Mouse (Mus musculus) intestine, embryonic 14.5 days (tissue): ENCODE data around the gene Sdk2. TPM values are rescaled to one million over a fixed set of nuclear protein-coding genes. Genes with fewer than 3 reads are reported as not detected.

Experiments
- ATAC-seq: fragments of 200-750 bp; cut with Nextera tagmentation; replicated peaks from 2 replicates; pipeline ENCODE4 v1.8.0; 2017; ENCODE audit warnings: low read depth, moderate number of reproducible peaks, moderate TSS enrichment, moderate library complexity; ENCODE audit not compliant: low FRiP score, low TSS enrichment
- DNase-seq: peaks from one replicate; pipeline ENCODE4 v3.0.0-alpha.2; 2018; ENCODE audit warnings: low spot score
- H3K27ac ChIP-seq: fragments of 300-500 bp; sonication (generic); 2 replicates; pipeline ENCODE4 v1.5.1; 2014; ENCODE audit warnings: low read depth, mild to moderate bottlenecking, control low read depth
- H3K27me3 ChIP-seq: fragments of 300-500 bp; sonication (generic); replicated peaks from 2 replicates; pipeline ENCODE4 v1.6.1; 2014; ENCODE audit warnings: low read length, control low read depth; ENCODE audit not compliant: control insufficient read depth, insufficient read depth
- H3K36me3 ChIP-seq: fragments of 300-500 bp; sonication (generic); 2 replicates; pipeline ENCODE4 v1.6.1; 2014; ENCODE audit warnings: low read length, control low read depth; ENCODE audit not compliant: control insufficient read depth, insufficient read depth
- H3K4me1 ChIP-seq: fragments of 300-500 bp; sonication (generic); replicated peaks from 2 replicates; pipeline ENCODE4 v1.6.1; 2014; ENCODE audit warnings: low read length, control low read depth, mixed read lengths; ENCODE audit not compliant: control insufficient read depth, insufficient read depth
- H3K4me2 ChIP-seq: fragments of 300-500 bp; sonication (generic); 2 replicates; pipeline ENCODE4 v1.6.1; 2014; ENCODE audit warnings: low read length
- H3K4me3 ChIP-seq: fragments of 300-500 bp; sonication (generic); 2 replicates; pipeline ENCODE4 v1.5.1; 2014; ENCODE audit warnings: low read depth, low read length, control low read depth, mixed read lengths
- H3K9ac ChIP-seq: fragments of 300-500 bp; sonication (generic); 2 replicates; pipeline ENCODE4 v1.6.1; 2014; ENCODE audit warnings: mild to moderate bottlenecking, low read length
- H3K9me3 ChIP-seq: fragments of 300-500 bp; sonication (generic); 2 replicates; pipeline ENCODE4 v1.6.1; 2016; ENCODE audit warnings: low read length, control low read depth; ENCODE audit not compliant: control insufficient read depth
- WGBS: fragments of 180-500 bp; shearing (Covaris S2); extraction: QIAGEN DNeasy Blood & Tissue Kit; methylation state at CpG from one replicate; pipeline ENCODE4 v1.1.7; 2014; 5-methylcytosine and 5-hydroxymethylcytosine counted together
- polyA plus RNA-seq: library from polyadenylated mRNA; unstranded; fragments of >200 nt; fragmentation: Nextera tagmentation; extraction: Ambion mirVana; gene quantifications from 2 replicates; pipeline ENCODE4 v1.2.1, GENCODE M21; 2014

Sdk2 gene
- polyA plus RNA-seq, 1 experiment from 2014 or later: 3.1 TPM

- no peaks in the 10 kb centered on the region for H3K36me3 ChIP-seq
- WGBS: 64% methylated on average over 6 of the region's 6 CpGs
- H3K4me1 ChIP-seq: peaks cover 13% of the 10 kb centered on the region
- no peak overlapping the region for H3K9ac ChIP-seq
- no peak overlapping the region for H3K4me2 ChIP-seq
- peaks cover 7% of the 10 kb centered on the region for H3K27me3 ChIP-seq
- no peaks in the 10 kb centered on the region for H3K9me3 ChIP-seq
- no peak for DNase-seq
- H3K27ac ChIP-seq: no peak overlapping the region
- no peak overlapping the region for H3K4me3 ChIP-seq
- no peak for ATAC-seq
These were observed 4.0 kb upstream of the Sdk2 start for GRCm38 (mm10) chr11:114070881-114071280.

- H3K27me3 ChIP-seq: peaks cover 14% of the 10 kb centered on the region
These were observed 3.3 kb upstream of the Sdk2 start for GRCm38 (mm10) chr11:114070131-114070530.

GRCm38 (mm10) chr11:114068390-114068789, 1.5 kb upstream of the Sdk2 start:
- ATAC-seq: no peak
- no peaks in the 10 kb centered on the region for H3K9me3 ChIP-seq
- no peak overlapping the region for H3K4me2 ChIP-seq
- H3K36me3 ChIP-seq: no peaks in the 10 kb centered on the region
- H3K4me1 ChIP-seq: peaks cover 16% of the 10 kb centered on the region
- 3% methylated on average over 5 of the region's 5 CpGs for WGBS
- H3K27me3 ChIP-seq: peaks cover 27% of the 10 kb centered on the region
- peak; percentile 82 for DNase-seq
- no peak overlapping the region for H3K4me3 ChIP-seq
- no peak overlapping the region for H3K9ac ChIP-seq
- H3K27ac ChIP-seq: peak overlapping the region; percentile 88; the same call in 1 of the 2 replicates

More at GRCm38 (mm10) chr11:114070131-114070530, 3.3 kb upstream of the Sdk2 start:
- WGBS: 66% methylated on average over 8 of the region's 8 CpGs
- no peak overlapping the region for H3K27ac ChIP-seq
- H3K4me2 ChIP-seq: no peak overlapping the region
- no peaks in the 10 kb centered on the region for H3K9me3 ChIP-seq
- no peak overlapping the region for H3K4me3 ChIP-seq
- DNase-seq (no peak), ATAC-seq (no peak)
- H3K9ac ChIP-seq: no peak overlapping the region
- peaks cover 16% of the 10 kb centered on the region for H3K4me1 ChIP-seq
- no peaks in the 10 kb centered on the region for H3K36me3 ChIP-seq

GRCm38 (mm10) chr11:114066098-114066950, 522 bp downstream of the Sdk2 start:
- Histone ChIP-seq H3K9me3 (no peaks in the 10 kb centered on the region), H3K4me3 (peak overlapping the region; percentile 64), H3K27ac (peak overlapping the region; percentile 88), H3K9ac (peak overlapping the region; percentile 66), H3K4me2 (peak overlapping the region; percentile 97), H3K27me3 (peaks cover 27% of the 10 kb centered on the region), H3K4me1 (peaks cover 18% of the 10 kb centered on the region), H3K36me3 (no peaks in the 10 kb centered on the region)
- peak; percentile 82 for DNase-seq
- WGBS: under 1% methylated on average over 89 of the region's 90 CpGs
- ATAC-seq: peak; percentile 34

- DNase-seq (peak; percentile 78), ATAC-seq (no peak)
- Histone ChIP-seq H3K27ac (no peak overlapping the region), H3K9ac (peak overlapping the region; percentile 66), H3K27me3 (peaks cover 27% of the 10 kb centered on the region), H3K4me3 (peak overlapping the region; percentile 64), H3K9me3 (no peaks in the 10 kb centered on the region), H3K4me1 (peaks cover 18% of the 10 kb centered on the region), H3K4me2 (peak overlapping the region; percentile 97), H3K36me3 (no peaks in the 10 kb centered on the region)
- 2% methylated on average over 19 of the region's 19 CpGs for whole genome bisulfite sequencing
These were observed 1.2 kb downstream of the Sdk2 start for GRCm38 (mm10) chr11:114065596-114065995.

GRCm38 (mm10) chr11:114064871-114065388, 1.9 kb downstream of the Sdk2 start:
- Histone ChIP-seq H3K4me1 (peaks cover 18% of the 10 kb centered on the region), H3K27ac (no peak overlapping the region), H3K27me3 (peaks cover 27% of the 10 kb centered on the region), H3K9ac (peak overlapping the region; percentile 66), H3K9me3 (no peaks in the 10 kb centered on the region), H3K4me2 (peak overlapping the region; percentile 97), H3K36me3 (no peaks in the 10 kb centered on the region), H3K4me3 (peak overlapping the region; percentile 64)
- ATAC-seq (no peak), DNase-seq (peak; percentile 74)
- under 1% methylated on average over 32 of the region's 32 CpGs for WGBS

GRCm38 (mm10) chr11:114061946-114062345, 4.9 kb downstream of the Sdk2 start:
- no peak overlapping the region for H3K27ac ChIP-seq
- H3K4me2 ChIP-seq: no peak overlapping the region
- DNase-seq: no peak
- H3K4me1 ChIP-seq: peaks cover 11% of the 10 kb centered on the region
- no peak for ATAC-seq
- H3K9ac ChIP-seq: no peak overlapping the region
- H3K9me3 ChIP-seq: no peaks in the 10 kb centered on the region
- 38% methylated on average over 7 of the region's 7 CpGs for WGBS
- H3K27me3 ChIP-seq: peaks cover 21% of the 10 kb centered on the region
- no peaks in the 10 kb centered on the region for H3K36me3 ChIP-seq
- H3K4me3 ChIP-seq: no peak overlapping the region

GRCm38 (mm10) chr11:114061265-114061664, 5.6 kb downstream of the Sdk2 start:
- H3K9me3 ChIP-seq: no peaks in the 10 kb centered on the region
- no peak overlapping the region for H3K9ac ChIP-seq
- H3K27ac ChIP-seq: no peak overlapping the region
- H3K4me2 ChIP-seq: no peak overlapping the region
- DNase-seq: no peak
- H3K27me3 ChIP-seq: peaks cover 21% of the 10 kb centered on the region
- H3K4me3 ChIP-seq: no peak overlapping the region
- H3K36me3 ChIP-seq: no peaks in the 10 kb centered on the region
- peaks cover 11% of the 10 kb centered on the region for H3K4me1 ChIP-seq
- no peak for ATAC-seq
- WGBS: 59% methylated on average over 2 of the region's 2 CpGs
